Mouse (Mus musculus): ENCODE data around the gene Prkn. TPM values are rescaled to one million over a fixed set of nuclear protein-coding genes. Genes with fewer than 3 reads are reported as not detected.

Prkn gene
- polyA plus RNA-seq, 1 experiment from 2014 or later, result 1.6 TPM

DNA sequence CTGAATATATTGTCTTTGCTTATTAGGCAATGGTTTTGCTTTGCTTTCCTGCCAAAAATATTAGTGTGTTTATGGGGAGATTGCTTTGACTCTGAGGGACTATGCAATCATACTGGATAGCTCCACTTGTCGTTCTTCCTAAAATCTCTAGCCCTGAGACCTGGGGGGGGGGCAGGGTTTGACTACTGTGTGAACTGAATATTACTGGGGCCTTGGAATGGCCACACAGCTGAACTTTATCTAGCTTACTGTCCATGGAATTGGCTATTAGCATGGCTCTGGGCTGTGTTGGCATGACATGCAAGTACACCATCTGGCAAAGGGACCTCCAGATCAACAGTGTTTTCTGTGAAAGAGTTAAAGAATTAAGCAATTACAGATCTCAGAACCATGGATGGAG lies 395.1 kb downstream of the Prkn start:
- no peak overlapping the region for H3K27ac ChIP-seq
- H3K4me1 ChIP-seq, result peaks cover 6% of the 10 kb centered on the region
- no peaks in the 10 kb centered on the region for H3K9me3 ChIP-seq (replicated peaks)
- H3K9ac ChIP-seq, result no peak overlapping the region
- H3K27me3 ChIP-seq, result no peaks in the 10 kb centered on the region
- no peaks in the 10 kb centered on the region for H3K36me3 ChIP-seq (ENCODE audit: poor library complexity, severe bottlenecking)
- no peak for ATAC-seq
- H3K4me2 ChIP-seq, result no peak overlapping the region
- 77% methylated on average over 1 of the region's 1 CpGs for WGBS
- no peak overlapping the region for H3K4me3 ChIP-seq

DNA sequence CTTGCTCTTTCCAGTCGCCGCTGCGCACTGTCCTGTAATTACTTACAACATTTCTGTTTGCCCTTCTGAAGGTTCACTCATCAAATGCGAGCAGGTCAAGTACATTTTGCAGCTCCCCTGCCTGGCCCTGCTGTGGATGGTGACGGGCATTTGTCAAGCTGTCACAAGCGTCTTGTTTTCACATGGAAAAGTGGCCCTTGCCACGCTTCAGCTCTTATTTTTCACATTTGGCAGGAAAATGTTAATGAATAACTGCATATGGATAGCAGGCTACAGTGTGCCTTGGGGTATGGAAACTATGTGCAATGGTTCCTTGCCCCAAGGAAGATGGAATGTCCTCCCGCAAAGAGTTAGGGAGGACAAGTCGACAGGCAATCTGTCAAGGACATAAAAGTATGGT lies 404.9 kb downstream of the Prkn start:
- no peak for ATAC-seq
- no peak overlapping the region for H3K9ac ChIP-seq
- 87% methylated on average over 9 of the region's 9 CpGs for WGBS
- H3K36me3 ChIP-seq (ENCODE audit: poor library complexity, severe bottlenecking), result no peaks in the 10 kb centered on the region
- no peaks in the 10 kb centered on the region for H3K9me3 ChIP-seq (replicated peaks)
- H3K4me1 ChIP-seq, result 0 out of 2 replicates have a peak, but pooled peaks cover 4% of the 10 kb centered on the region
- H3K4me3 ChIP-seq, result no peak overlapping the region
- H3K27me3 ChIP-seq, result no peaks in the 10 kb centered on the region
- no peak overlapping the region for H3K27ac ChIP-seq
- no peak overlapping the region for H3K4me2 ChIP-seq

DNA sequence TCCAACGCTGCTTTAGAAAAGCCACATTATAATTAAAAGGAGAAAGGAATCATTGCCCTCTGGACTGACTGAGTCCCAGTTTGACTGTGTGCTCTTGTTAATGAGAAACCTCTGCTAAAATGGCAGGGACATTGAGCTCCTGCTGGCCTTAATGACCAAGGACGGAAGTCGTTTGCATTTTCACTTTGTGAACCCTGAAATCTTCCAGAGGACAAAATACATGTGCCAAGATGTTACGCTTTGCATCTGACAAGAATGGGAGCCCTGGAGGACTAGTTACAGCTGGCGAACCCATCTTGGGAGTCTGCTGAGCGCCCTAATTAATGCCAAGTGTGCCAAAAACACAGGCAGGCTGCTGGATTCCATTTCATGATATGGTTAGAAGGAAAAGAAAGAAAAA lies 409.0 kb downstream of the Prkn start:
- ATAC-seq, result no peak
- H3K27me3 ChIP-seq, result no peaks in the 10 kb centered on the region
- no peaks in the 10 kb centered on the region for H3K9me3 ChIP-seq (replicated peaks)
- WGBS, result 39% methylated on average over 6 of the region's 6 CpGs
- no peaks in the 10 kb centered on the region for H3K36me3 ChIP-seq (ENCODE audit: poor library complexity, severe bottlenecking)
- 0 out of 2 replicates have a peak, but pooled peaks cover 4% of the 10 kb centered on the region for H3K4me1 ChIP-seq
- H3K9ac ChIP-seq, result no peak overlapping the region
- no peak overlapping the region for H3K4me2 ChIP-seq
- no peak overlapping the region for H3K4me3 ChIP-seq
- H3K27ac ChIP-seq, result no peak overlapping the region

DNA sequence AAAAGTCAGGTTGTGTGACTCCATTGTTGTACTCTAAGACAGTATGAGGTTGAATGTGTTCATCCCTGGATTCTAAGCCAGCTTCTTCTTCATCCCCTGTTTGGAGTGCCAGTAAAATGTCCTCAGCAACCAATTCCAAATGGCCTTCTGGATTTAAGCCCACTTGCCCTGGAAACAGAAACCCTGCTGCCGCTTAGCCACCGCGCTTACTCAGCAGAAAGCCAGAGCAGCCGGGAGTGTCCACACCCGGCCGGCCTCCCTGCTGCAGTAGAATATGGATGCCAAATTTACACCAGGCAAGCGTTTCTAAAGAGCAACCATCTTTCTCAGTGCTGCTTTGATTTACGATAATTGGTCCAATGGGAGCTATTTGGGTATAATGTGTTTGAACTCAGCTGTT lies 420.5 kb downstream of the Prkn start:
- Histone ChIP-seq H3K36me3 (ENCODE audit: poor library complexity, severe bottlenecking) (no peaks in the 10 kb centered on the region), H3K9me3 (replicated peaks) (no peaks in the 10 kb centered on the region), H3K4me2 (no peak overlapping the region), H3K9ac (no peak overlapping the region), H3K4me1 (no peaks in the 10 kb centered on the region), H3K4me3 (no peak overlapping the region), H3K27me3 (no peaks in the 10 kb centered on the region), H3K27ac (no peak overlapping the region)
- 88% methylated on average over 8 of the region's 8 CpGs for WGBS
- no peak for ATAC-seq

DNA sequence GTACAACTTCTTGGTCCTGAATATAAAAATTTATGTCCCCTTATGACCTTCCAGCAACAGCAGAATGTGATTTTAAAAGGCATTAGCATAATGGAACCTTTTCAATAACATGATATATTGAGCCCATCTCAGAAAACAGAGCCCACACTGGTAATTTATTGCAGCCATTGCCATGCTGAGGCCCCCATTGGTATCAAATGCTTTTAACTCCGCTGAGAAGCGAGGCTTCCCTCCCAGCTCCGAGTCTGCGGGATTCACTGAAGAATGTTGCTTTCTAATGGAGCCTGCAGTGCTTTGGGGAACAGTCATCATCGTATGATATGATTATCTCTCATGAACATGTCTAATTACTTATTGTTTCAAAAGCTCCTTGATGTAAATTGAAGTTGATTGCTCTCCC lies 421.5 kb downstream of the Prkn start:
- 81% methylated on average over 5 of the region's 5 CpGs for whole genome bisulfite sequencing
- no peaks in the 10 kb centered on the region for H3K36me3 ChIP-seq (ENCODE audit: poor library complexity, severe bottlenecking)

DNA sequence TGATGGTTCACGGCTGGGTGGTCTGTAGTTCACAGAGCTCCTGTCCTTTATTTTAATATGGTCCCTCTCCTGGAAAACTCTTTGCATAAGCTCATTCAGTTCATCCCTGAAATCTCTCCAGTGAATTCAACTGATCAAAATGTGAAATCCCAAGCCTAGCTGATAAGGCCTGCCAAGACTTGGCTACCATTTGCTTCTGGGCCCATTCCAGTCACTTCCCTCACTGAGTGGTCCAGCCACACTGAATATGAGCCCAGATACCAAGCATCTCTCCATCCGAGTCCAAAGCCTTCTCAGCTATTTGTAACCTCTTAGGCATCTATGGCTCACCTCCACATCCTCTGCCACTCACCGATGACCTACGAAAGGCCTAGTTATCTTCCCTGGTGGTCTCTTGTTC lies 427.8 kb downstream of the Prkn start:
- Histone ChIP-seq H3K36me3 (ENCODE audit: poor library complexity, severe bottlenecking) (no peaks in the 10 kb centered on the region), H3K27ac (no peak overlapping the region), H3K9ac (no peak overlapping the region), H3K4me3 (no peak overlapping the region), H3K4me1 (no peaks in the 10 kb centered on the region), H3K4me2 (no peak overlapping the region), H3K9me3 (replicated peaks) (no peaks in the 10 kb centered on the region), H3K27me3 (no peaks in the 10 kb centered on the region)
- WGBS, result 93% methylated on average over 4 of the region's 4 CpGs
- ATAC-seq, result no peak

More for the DNA sequence above, 421.5 kb downstream of the Prkn start:
- no peak overlapping the region for H3K27ac ChIP-seq
- no peaks in the 10 kb centered on the region for H3K27me3 ChIP-seq
- no peak overlapping the region for H3K4me3 ChIP-seq
- no peak overlapping the region for H3K9ac ChIP-seq
- ATAC-seq, result no peak
- no peaks in the 10 kb centered on the region for H3K4me1 ChIP-seq
- H3K4me2 ChIP-seq, result no peak overlapping the region
- no peaks in the 10 kb centered on the region for H3K9me3 ChIP-seq (replicated peaks)

DNA sequence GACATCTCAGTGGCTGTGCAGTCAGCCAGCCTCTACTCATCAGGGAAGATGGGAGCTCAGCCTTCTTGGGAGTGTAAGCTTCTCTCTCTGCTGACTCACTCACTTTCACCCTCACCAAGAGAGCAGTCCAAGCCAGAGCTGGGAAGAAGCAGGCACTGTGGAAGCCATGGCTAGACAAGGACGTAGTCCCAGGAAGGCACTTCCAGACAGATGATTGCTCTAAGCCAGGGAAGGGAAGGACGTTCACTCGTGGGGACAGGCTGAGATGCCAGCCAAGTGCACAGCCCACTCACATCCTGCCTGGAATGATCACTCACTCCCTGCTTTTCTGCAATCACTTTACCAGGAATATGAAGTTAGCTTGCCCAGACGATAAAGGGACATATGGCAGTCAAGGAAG lies 430.0 kb downstream of the Prkn start:
- no peaks in the 10 kb centered on the region for H3K36me3 ChIP-seq (ENCODE audit: poor library complexity, severe bottlenecking)
- no peak overlapping the region for H3K4me3 ChIP-seq
- no peaks in the 10 kb centered on the region for H3K27me3 ChIP-seq
- no peaks in the 10 kb centered on the region for H3K9me3 ChIP-seq (replicated peaks)
- ATAC-seq, result no peak
- WGBS, result 91% methylated on average over 4 of the region's 4 CpGs
- H3K4me1 ChIP-seq, result no peaks in the 10 kb centered on the region
- no peak overlapping the region for H3K27ac ChIP-seq
- H3K9ac ChIP-seq, result no peak overlapping the region
- no peak overlapping the region for H3K4me2 ChIP-seq

DNA sequence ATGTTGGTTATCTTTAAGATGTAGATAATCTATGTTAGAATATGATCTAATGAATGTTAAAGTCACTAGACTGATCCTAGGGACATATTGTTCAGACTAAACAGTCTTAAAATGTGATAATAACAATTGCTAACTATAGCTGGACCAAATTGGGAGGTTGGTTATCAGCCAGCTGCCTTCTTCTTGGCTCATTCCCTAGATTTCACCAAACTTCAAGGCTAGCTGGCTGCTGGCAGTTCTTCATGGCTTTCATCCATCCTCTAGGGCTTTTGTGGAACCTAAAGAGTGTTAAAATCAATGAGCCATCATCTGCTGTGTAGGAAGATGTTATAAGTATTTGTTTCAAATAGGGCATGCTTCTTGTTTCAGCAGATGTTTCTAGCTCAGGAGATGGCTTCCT lies 431.7 kb downstream of the Prkn start:
- H3K9me3 ChIP-seq (replicated peaks), result no peaks in the 10 kb centered on the region

DNA sequence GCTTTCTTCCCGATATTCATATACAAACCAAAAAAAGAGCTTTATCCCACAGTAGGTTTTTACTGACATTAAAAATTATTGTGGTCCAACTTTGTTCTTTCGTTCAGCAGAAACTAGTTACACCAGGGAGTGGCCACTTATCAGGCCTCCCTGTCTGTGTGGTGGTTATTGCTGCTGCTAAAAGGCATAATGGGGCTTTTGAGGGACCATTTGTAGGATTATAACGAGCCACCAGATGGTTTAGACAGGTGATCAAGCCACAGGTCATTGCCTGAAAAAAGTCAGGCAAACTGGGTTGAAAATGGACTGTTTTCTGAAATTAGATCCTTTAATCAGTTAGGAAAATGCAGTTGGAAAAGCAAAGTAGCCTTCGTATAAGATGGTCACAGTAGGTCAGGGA lies 444.1 kb downstream of the Prkn start:
- no peaks in the 10 kb centered on the region for H3K9me3 ChIP-seq (replicated peaks)
- H3K4me3 ChIP-seq, result no peak overlapping the region
- no peak overlapping the region for H3K27ac ChIP-seq
- H3K4me2 ChIP-seq, result no peak overlapping the region
- no peak overlapping the region for H3K9ac ChIP-seq
- H3K36me3 ChIP-seq (ENCODE audit: poor library complexity, severe bottlenecking), result no peaks in the 10 kb centered on the region
- 61% methylated on average over 4 of the region's 4 CpGs for WGBS
- ATAC-seq, result no peak
- no peaks in the 10 kb centered on the region for H3K4me1 ChIP-seq
- no peaks in the 10 kb centered on the region for H3K27me3 ChIP-seq

More for the DNA sequence above, 431.7 kb downstream of the Prkn start:
- no peak overlapping the region for H3K27ac ChIP-seq
- H3K4me1 ChIP-seq, result no peaks in the 10 kb centered on the region
- H3K36me3 ChIP-seq (ENCODE audit: poor library complexity, severe bottlenecking), result no peaks in the 10 kb centered on the region
- no peak overlapping the region for H3K9ac ChIP-seq
- no peaks in the 10 kb centered on the region for H3K27me3 ChIP-seq
- no peak overlapping the region for H3K4me2 ChIP-seq
- ATAC-seq, result no peak
- H3K4me3 ChIP-seq, result no peak overlapping the region

DNA sequence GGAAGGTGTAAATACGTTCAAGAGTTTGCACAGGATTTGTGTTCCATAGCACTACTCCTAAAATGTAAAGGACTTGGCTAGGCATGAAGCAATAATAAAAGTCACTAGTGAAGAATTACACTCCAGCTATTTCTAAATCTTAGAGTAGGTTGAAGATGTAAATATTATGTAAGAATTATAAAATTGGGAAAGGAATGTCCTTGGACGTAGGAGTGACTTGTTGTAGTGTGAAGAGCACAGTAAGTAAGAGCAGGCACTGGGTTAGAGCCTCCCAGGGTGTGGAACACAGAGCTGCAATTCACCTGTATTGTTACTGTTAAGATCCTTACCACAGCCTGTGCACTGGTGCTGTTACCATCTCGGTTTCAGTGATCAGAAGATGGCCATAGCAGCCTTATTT lies 450.0 kb downstream of the Prkn start:
- WGBS, result 83% methylated on average over 3 of the region's 3 CpGs
- no peak overlapping the region for H3K4me3 ChIP-seq
- no peaks in the 10 kb centered on the region for H3K36me3 ChIP-seq (ENCODE audit: poor library complexity, severe bottlenecking)
- H3K9me3 ChIP-seq (replicated peaks), result no peaks in the 10 kb centered on the region
- H3K4me1 ChIP-seq, result no peaks in the 10 kb centered on the region
- ATAC-seq, result no peak
- H3K27ac ChIP-seq, result no peak overlapping the region
- H3K27me3 ChIP-seq, result no peaks in the 10 kb centered on the region
- no peak overlapping the region for H3K9ac ChIP-seq
- no peak overlapping the region for H3K4me2 ChIP-seq

DNA sequence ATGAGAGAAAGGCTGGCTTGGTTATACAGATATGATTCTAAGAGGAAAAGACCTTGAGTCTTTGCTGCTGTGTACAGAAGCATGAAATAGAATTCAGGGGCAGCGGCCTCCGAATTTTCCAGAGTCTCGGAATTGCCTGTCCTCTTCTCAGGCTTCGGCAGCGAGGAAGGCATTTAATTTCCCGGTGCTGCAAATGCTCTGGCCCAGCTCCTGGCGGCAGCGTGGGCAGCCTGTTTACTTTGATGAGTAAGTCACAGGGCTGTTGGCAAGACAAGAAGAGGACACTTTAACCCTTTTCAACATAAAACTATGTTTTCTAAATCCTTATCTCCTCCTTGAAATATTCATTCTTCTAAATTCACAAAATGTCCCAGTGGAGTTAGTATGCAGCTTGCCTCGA lies 462.9 kb downstream of the Prkn start:
- Histone ChIP-seq H3K9me3 (replicated peaks) (0 out of 2 replicates have a peak, but pooled peaks cover 4% of the 10 kb centered on the region), H3K27ac (no peak overlapping the region), H3K36me3 (ENCODE audit: poor library complexity, severe bottlenecking) (no peaks in the 10 kb centered on the region), H3K9ac (no peak overlapping the region), H3K4me3 (no peak overlapping the region), H3K4me1 (no peaks in the 10 kb centered on the region), H3K4me2 (no peak overlapping the region), H3K27me3 (no peaks in the 10 kb centered on the region)
- ATAC-seq, result no peak
- WGBS, result 73% methylated on average over 9 of the region's 9 CpGs

DNA sequence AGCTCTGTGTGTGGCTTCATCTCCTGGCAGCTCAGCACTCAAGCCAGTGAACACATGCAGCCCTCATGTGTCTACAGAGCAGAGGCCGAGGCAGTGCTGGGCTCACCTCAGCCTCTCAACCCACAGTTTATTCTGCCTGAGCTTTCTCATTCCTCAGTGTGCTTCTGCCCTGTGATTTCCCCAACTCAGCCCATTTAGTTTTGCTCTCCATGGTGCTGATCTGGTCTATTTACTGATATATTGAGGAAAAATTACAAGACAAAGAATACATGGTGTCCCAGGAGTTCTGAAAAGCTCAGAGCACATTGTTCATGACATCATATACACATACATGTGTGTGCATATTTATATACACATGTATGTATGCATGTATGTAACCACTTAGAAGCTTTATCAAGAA lies 469.7 kb downstream of the Prkn start:
- no peak overlapping the region for H3K27ac ChIP-seq
- H3K9ac ChIP-seq, result no peak overlapping the region
- H3K36me3 ChIP-seq (ENCODE audit: poor library complexity, severe bottlenecking), result no peaks in the 10 kb centered on the region
- 0 out of 2 replicates have a peak, but pooled peaks cover 6% of the 10 kb centered on the region for H3K4me1 ChIP-seq
- no peak for ATAC-seq
- no peaks in the 10 kb centered on the region for H3K9me3 ChIP-seq (replicated peaks)
- WGBS, result 30% methylated on average over 1 of the region's 1 CpGs
- H3K4me3 ChIP-seq, result no peak overlapping the region
- H3K4me2 ChIP-seq, result no peak overlapping the region
- no peaks in the 10 kb centered on the region for H3K27me3 ChIP-seq

DNA sequence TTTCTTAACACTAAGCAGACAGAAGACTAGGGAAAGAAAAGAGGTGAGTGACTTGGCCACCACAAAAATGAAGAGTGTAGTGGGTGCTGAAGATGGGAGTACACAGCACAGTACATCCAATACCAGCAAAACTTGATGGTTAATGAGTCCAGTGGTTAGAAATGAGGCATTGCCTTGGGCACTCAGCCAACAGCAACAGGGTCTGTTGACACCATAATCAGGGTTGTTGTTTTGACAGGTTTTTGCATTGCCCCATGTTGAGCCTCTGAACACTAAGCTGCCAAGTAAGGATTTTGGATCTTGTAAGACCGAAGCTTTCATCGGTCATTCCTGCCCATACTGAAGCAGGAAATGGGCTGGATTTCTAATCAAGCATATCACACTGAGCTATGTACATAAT lies 474.0 kb downstream of the Prkn start:
- no peak overlapping the region for H3K4me2 ChIP-seq
- no peaks in the 10 kb centered on the region for H3K9me3 ChIP-seq (replicated peaks)
- no peak overlapping the region for H3K27ac ChIP-seq
- H3K9ac ChIP-seq, result no peak overlapping the region
- ATAC-seq, result no peak
- H3K4me3 ChIP-seq, result no peak overlapping the region
- no peaks in the 10 kb centered on the region for H3K36me3 ChIP-seq (ENCODE audit: poor library complexity, severe bottlenecking)
- 0 out of 2 replicates have a peak, but pooled peaks cover 6% of the 10 kb centered on the region for H3K4me1 ChIP-seq
- H3K27me3 ChIP-seq, result no peaks in the 10 kb centered on the region
- 48% methylated on average over 2 of the region's 2 CpGs for WGBS

Data from forebrain, embryonic 13.5 days (tissue).